Mouse (Mus musculus): ENCODE data around the gene Sfi1.
A peak's percentile ranks its signal among the peaks of the same experiment; 100 is the strongest.
"Not testable (repeated sequence)": the region's sequence is repeated elsewhere in the genome, so short reads cannot be mapped to it uniquely, and the experiment has no call there.

Sfi1 gene

DNA sequence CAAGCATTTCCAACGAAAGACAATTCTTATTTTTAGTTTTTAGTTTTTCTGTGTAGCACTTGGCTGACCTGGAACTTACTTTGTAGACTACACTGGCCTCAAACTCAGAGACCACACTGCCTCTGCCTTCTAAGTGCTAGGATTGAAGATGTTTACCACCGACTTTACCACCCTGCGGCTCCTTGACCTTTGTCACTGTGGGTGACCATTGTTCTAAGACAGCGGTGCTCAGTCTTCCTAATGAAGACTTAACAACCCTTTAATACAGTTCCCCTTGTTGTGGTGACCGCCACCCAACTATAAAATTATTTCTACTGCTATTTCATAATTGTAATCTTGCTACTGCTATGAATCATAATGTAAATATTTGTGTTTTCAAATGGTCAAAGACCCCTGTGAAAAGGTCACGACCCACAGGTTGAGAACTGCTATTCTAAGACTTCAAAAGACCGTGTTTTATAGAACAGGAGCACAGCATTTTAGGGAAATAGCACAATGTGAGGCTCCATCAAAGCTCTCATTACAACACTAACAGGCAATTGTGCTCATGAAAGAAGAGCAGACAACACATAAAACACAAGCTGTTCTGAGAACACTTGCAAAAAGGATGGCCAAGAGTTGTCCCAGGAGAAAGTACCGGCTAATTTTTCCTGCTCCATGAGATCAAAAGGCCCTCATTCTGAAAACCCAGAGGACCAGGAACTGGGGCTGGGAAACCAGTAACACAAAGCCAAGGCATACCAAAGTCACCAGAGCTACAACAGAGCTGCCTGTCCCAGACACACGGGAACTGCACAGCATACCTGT is 47.7 kb downstream of the Sfi1 start:
- peak; percentile 21 for DNase-seq

GRCm38 (mm10) chr11:3143984-3144383 is 49.3 kb downstream of the Sfi1 start:
- not testable (repeated sequence) for DNase-seq

GRCm38 (mm10) chr11:3142413-3142812 is 50.9 kb downstream of the Sfi1 start:
- DNase-seq, result peak; percentile 88

GRCm38 (mm10) chr11:3140967-3141535 is 52.2 kb downstream of the Sfi1 start:
- not testable (repeated sequence) for DNase-seq

DNA sequence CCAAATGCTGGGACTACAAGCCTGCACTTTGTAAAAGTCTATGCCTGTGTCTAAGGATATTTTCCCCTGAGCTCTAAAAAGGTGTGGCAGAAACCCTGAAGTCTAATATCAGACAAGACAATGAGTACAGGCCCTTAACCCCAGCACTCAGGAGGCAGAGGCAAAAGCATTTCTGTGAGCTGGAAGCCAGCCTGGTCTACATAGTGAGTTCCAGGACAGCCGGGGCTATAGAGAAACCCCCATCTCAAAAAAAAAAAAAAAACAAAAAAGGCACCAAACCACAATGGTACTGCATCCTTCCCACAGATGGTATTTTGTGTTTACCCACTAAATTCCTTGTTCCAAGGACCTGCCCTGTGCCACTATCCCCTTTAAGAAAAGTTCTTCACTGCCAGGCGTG is 54.9 kb downstream of the Sfi1 start:
- DNase-seq, result peak; percentile 55

DNA sequence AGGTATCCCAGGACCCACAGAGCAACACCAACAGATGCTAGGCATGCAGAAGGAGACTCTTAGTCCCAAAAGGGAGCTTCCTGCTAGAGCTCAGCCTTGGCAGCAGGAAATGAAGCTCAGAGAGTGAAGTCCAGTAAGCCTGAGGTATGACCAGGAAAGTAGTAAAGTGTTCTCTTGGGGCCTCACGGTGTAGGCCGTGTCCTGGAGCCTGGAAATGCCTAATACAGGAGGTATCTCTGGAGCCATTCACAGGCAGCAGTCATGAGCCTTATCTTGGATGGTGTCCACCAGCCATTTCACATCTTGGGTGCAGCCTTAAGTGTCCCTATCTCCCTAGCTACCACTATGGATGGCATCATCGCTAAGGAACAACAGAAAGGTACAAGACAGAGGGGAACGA is 56.0 kb downstream of the Sfi1 start:
- DNase-seq, result peak; percentile 52

DNA sequence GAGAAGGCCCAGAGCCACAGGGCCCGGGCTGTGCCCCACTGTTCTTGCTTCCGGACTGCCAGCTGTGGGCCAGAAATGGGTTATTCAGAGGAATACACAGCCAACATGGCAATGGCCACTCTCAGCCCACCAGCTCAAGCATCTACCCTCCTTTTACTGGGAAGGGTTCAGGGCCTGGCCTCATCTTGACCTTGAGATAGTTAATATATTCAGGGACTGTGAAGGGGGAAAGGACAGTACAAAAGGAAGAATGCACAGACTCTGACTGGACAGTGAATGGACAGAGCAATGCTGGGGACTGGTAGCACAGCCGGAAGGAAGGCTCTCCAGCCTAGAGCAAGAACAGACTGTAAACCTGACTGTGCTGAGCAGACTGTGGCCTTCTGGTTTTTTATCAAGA is 57.3 kb downstream of the Sfi1 start:
- not testable (repeated sequence) for DNase-seq

DNA sequence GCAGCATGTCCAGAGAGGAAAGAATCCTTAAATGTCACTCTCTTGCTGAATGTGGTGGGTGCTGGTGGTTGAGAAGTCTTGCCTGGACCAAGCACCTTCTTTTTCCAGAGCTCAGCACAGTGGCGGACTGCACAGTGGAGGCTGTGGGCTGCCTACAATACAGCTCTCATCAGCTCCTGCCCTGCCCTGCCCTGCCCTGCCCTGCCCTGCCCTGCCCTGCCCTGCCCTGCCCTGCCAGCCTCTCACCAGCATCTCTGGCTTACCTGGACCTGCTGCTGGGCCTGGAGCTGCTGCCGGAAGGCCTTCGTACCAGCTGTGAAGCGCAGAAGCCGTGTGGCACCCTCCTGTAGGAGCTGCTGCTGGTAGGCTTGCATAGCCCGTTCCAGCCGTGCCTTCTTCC is 57.9 kb downstream of the Sfi1 start:
- not testable (repeated sequence) for DNase-seq

DNA sequence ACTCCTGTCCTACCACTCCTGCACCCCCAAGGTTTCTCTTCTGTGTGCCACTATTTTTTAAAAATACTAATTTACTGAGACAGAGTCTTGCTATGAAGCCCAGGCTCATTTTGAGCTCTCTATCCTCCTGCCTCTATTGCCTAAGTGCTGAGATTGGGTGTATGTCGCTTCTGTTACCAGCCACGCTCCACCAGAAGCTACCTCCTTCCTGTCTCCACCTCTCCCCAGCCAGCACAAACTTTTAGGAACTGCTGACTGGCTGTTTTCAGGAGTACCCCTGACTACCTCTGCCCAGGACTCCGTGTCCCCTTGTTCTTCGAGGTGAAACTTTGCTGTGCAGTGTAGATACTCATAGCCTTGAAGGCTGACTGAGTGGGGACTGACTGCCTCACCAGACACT is 59.9 kb downstream of the Sfi1 start:
- not testable (repeated sequence) for DNase-seq

GRCm38 (mm10) chr11:3132957-3133356 is 60.3 kb downstream of the Sfi1 start:
- DNase-seq, result peak; percentile 19

DNA sequence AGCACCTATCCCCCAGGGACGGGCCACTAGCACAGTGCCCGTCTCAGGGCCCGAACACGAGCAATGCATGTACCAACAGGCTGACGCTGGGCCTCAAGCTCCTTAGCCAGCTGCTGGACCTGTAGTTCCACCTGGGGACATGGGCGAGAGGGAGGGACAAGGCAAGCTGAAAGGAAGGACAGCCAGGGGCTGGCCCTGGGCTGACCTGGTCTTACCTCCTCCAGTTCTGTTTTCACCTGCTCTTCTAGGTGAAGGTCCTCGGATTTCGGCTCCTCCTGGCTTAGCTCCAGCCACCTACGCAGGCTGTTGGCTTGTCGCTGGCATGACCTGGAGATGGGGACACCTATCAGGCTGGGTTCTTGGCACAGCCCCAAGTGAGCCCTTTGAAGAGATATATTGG is 61.3 kb downstream of the Sfi1 start:
- DNase-seq, result peak; percentile 73

DNA sequence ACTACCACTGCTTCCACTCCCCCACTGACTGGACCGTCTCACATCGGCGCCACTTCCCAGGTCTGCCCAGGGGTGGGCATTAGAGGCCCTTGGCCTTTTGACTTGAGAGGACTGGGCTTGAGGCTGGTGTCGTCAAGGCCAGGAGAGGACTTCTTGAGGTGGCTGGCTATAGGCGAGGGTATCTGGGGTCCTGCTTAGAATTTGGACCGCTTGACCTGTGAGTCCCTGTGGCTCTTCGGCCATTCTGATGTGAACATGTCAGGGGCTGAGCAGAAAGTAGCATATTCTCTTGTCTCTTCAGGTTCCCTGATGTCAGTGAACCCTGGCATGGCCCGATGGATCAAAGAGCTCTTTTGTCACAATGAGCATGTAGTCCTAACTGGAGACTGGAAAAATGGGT is 63.4 kb downstream of the Sfi1 start:
- peak; percentile 78 for DNase-seq

DNA sequence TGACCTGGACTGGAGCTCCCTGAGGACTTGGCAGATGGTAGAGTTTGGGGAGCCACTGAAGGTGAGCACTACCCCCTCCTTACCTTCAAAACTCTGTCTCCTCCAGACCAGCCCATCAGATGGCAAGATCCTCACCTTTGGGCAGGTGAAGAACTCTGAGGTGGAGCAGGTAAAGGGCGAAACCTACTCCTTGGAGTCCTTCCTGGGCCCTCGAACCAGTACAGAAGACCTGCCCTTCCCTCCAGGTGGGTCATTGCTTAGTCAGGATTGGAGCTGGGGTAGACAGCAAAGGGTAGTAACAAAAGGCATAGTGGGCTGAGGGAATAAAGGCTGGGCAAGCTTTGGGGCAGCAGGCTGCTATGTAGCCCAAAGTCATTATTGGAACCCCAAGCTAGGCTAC is 64.0 kb downstream of the Sfi1 start:
- not testable (repeated sequence) for DNase-seq

DNA sequence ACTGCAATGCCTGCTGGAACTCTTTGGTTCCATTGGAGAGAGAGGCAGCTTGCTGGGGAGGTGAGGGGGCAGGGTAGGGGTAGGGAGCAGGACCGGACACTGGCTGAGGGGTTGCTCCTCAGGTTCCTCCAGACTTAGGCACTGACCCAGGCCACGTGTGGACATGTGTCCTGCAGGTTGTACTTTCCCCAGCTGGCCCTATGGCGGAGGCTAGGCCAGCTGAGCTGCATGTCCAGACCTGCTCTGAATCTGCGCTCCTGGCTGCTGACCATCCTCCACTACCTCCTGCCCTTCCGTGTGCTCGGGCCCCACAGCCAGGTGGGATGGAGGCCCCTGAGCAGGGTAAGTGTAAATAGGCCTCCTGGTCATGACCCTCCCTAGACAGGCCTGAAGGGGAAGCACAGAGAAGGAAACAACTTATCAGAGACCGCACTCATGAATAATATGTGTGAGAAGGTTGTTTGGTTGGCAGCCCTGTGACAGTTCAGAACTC is 65.9 kb downstream of the Sfi1 start:
- DNase-seq, result peak; percentile 56

DNA sequence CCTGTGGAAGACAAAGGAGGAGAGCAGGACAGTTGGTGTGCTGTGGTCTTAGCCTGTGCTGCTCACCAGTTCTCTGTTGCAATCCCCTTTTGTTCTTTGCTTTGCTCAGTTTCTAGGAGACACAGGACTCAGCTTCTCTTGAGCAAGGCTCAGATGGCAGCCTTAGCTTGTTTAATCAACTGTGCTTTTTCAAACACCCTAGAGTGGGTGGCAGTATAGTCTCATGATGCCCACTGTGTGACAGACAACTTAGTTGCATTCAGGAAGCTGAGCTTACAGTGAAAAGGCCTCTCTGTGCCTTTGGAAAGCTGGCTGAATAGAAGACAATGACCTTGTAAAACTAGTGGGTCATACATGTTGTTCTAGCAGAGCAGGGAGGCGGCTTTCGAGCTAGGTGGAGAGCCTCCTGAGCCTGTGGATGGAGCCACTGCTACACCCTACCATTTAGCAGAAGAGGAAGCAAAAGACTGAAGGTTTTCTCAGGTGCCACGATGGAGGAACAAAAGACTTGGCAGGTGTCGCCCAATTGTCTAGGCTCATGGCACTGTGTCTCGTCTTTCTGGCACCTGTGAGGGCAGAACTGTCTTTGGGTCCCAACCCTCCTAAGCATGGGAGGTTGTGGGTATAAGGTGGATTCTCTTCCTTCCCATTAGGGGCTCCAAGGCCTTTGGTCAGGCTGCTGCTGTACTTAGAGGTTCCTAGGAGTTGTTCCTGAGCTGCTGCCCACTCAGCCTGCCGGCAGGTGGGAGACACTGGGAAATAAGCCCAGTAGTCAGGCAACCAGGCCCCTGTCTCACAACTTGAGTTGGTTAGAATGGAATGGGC is 66.6 kb downstream of the Sfi1 start:
- DNase-seq, result peak; percentile 87

DNA sequence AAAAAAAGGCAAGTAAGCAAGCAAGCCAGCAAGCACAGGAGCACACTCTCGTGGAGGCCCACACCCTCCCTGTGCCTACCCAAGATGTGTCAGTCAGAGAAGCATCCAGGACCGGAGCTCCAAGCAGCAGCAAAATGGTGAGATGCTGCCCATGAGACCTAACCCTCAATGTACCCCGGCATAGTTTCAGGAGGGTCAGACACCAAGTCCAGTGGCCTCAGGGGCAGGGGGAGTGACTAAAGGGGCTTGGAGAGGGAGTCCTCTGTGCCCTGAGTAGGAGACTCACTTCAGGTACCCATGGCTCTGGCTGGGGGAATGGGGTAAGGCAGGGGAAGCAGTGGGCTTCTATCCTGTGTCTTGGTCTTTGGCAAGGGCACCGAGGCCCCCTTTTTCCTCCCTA is 67.3 kb downstream of the Sfi1 start:
- DNase-seq, result not testable (repeated sequence)

GRCm38 (mm10) chr11:3124932-3125810 is 68.1 kb downstream of the Sfi1 start:
- peak; percentile 36 for DNase-seq

DNA sequence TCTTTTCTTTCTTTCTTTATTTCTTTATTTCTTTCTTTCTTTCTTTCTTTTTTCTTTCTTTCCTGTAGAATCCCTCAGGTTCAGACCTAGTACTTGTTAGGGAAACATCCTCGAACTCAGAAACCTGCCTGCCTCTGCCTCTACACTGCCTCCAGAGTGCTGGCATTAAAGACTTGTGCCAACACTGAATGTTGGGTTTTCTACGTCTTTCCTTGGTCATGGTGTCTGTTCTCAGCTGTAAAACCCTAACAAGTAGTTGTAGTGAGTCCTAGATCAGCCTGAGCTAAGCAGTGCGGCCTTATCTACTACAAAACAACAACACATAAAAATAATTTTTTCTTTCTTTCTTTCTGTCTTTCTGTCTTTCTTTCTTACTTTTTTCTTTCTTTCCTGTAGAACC is 78.9 kb downstream of the Sfi1 start:
- DNase-seq, result no peak

- DNase-seq, result no peak
These were observed 87.1 kb downstream of the Sfi1 start for GRCm38 (mm10) chr11:3106154-3106553.

- no peak for DNase-seq
These were observed 88.0 kb downstream of the Sfi1 start for GRCm38 (mm10) chr11:3105261-3105731.

- DNase-seq, result not testable (repeated sequence)
These were observed 88.6 kb downstream of the Sfi1 start for GRCm38 (mm10) chr11:3104501-3105260.
